Mouse (Mus musculus) embryo, embryonic 9.5 days (tissue): ENCODE results near the gene Gm5624.
"Not testable (repeated sequence)": the region's sequence is repeated elsewhere in the genome, so short reads cannot be mapped to it uniquely, and the experiment has no call there.

Experiments
- DNase-seq: peaks from one replicate; pipeline ENCODE4 v3.0.0-alpha.2; 2017; ENCODE audit errors: extremely low spot score

Gene Gm5624

DNA sequence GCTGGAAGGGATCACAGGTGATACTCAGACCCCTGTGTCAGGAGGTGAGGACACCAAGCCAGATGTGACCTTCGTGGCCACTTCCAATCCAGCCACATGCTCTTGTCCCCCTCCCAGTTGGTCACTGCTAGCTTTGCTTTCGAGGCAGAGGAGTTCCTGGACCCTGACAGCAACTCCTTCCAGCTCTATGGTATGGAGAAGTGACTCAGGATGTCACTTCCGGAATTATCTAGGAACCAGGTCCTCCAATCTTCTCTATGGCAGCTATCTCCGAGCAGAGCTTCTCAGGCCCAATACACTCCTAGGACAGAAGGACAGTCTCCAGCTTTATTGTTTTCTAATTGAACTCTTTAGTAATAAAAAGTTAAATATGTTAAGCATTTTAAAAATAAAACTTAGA, at the start of gene Gm5624:
TSS of gene Gm5624 (minus strand) at position 202 of the 400 bp plus-strand sequence.
- DNase-seq: not testable (repeated sequence)

DNA sequence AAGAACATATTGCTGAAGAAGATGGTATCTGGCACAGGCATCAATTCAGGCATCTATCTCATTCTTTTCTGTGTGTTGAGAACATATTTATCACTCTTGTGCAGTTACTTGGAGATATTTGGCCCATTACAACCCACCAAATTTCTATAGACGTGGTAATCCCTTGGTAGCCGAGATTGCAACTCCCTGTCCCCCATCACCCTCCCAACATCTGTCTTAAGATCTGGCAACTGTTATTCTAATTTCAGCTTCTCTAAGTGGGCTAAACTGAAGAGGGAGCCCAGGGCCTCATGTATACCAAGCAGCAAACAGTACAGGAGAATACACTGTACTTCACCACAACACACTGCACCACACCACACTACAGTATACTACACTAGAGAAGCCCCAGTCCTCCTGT, 36.0 kb downstream of the Gm5624 start:
- not testable (repeated sequence) for DNase-seq

DNA sequence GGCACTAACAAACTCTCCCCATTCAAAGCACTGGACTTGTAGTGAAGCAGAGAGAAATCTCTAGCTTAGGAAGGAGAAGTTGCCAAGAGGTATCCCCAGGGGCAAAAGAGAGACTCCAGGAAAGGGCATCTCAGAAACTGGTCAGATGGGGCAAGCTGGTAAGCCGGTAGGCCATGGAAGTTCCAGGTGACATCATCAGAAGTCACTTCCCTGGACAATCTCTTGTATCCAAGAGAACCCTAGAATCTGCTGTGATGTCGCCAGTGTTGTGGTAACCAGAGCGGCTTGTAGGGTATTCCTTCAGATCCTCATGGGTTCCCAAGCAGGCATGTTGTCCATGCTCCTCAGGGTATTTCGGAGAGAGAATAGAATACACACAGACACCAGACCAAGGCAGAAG, 44.9 kb downstream of the Gm5624 start, which contains the start of gene Gm8247:
TSS of gene Gm8247 (plus strand) at position 301 of the 400 bp plus-strand sequence.
- not testable (repeated sequence) for DNase-seq

DNA sequence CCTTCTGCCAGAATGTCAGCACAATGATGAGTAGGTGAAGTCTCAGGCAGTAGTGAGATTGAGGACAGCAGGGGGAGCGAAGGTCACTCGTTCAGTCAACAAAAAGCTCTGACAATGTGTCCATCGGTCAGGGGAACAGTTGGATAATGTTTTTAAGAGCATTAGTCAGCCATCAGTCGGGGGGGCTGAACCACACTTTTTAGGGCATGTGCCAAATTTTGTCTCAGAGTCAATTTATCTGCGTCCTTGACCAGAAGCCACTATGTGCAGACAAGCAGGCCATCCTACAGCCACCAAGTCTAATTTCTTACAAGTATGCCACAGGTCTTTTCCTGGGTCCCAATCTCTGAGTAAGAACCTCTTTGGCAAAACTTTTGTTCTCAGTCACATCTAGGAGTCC, 79.8 kb downstream of the Gm5624 start:
- not testable (repeated sequence) for DNase-seq

DNA sequence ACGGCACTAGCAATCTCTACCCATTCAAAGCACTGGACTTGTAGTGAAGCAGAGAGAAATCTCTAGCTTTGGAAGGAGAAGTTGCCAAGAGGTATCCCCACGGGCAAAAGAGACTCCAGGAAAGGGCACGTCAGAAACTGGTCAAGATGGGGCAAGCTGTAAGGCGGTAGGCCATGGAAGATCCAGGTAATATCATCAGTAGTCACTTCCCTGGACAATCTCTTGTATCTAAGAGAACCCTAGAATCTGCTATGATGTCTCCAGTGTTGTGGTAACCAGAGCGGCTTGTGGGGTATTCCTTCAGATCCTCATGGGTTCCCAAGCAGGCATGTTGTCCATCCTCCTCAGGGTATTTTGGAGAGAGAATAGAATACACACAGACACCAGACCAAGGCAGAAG, 109.8 kb downstream of the Gm5624 start, which contains the start of gene Gm17093:
TSS of gene Gm17093 (plus strand) at position 301 of the 400 bp plus-strand sequence.
- not testable (repeated sequence) for DNase-seq
